Mouse (Mus musculus): ENCODE results near the gene Btbd9. TPM values are rescaled to one million over a fixed set of nuclear protein-coding genes. Genes with fewer than 3 reads are reported as not detected.

Gene Btbd9
- polyA plus RNA-seq, 1 experiment from 2014 or later: 59.7 TPM

DNA sequence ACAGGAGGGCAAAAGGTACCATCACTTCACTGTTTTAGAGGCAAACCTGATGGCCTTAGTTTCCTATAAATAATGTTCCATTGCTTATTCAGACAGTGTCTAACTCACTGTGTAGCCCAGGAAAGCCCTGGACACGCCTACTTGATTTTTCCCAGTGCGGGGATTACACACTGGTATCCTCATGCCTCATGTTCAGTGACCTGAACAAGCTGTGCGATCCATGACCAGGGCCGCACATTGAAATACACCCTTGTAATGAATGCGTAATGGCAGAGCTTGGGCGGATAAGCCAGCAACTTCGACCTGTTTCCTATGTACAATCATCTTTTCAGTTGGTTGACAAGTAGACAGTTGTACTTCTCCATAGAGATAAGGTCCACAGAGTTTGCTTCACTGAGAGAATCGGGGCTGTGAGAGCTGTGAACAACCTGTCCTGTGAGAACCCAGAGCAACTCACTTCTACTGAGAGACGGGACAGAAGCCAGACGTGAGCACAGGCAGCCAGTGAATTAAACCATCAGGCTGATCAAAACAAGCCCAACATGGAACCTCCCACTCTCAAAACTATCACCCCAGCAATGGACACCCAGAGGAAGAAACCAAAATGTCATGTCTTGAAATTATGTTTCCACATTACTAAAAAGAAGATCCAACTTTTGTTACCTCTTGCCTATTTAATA, 145.2 kb downstream of the Btbd9 start:
- Histone ChIP-seq H3K9me3 (ENCODE audit: control insufficient read depth, low read length) (no peaks in the 10 kb centered on the region), H3K36me3 (ENCODE audit: control insufficient read depth, insufficient read depth, low read length) (no peaks in the 10 kb centered on the region), H3K27me3 (ENCODE audit: control insufficient read depth, insufficient read depth, low read length) (no peaks in the 10 kb centered on the region), H3K4me1 (ENCODE audit: control insufficient read depth, insufficient read depth, low read length) (peaks cover 8% of the 10 kb centered on the region; the same call in 1 of the 2 replicates), H3K9ac (ENCODE audit: low read length) (no peak overlapping the region), H3K27ac (ENCODE audit: low read depth, low read length) (no peak overlapping the region), H3K4me2 (no peak overlapping the region), H3K4me3 (ENCODE audit: low read depth, low read length) (no peak overlapping the region)
- 75% methylated on average over 10 of the region's 10 CpGs for WGBS
- no peak for ATAC-seq (ENCODE audit: low FRiP score)
- DNase-seq (ENCODE audit: low spot score, missing footprints): no peak

DNA sequence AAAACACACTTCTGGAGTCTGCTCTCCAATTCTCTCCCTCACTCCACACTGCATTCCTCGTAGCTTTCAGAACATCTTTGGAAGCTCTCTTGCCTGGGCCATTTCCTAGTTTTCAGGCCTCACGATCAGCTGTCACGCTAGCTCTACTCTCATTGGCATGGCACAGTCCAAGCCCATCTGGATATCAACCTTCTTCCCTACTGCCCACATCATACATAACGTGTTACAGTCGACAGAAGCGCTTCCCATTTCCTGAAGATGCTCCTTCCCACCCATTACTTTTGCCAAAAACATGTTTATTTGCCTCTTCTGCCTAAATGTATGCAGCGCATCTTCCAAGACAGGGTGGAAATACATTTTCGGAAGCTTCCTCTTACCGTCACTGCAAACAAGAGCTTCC, 147.6 kb downstream of the Btbd9 start:
- Histone ChIP-seq H3K4me1 (ENCODE audit: control insufficient read depth, insufficient read depth, low read length) (peaks cover 9% of the 10 kb centered on the region; the same call in 1 of the 2 replicates), H3K27me3 (ENCODE audit: control insufficient read depth, insufficient read depth, low read length) (no peaks in the 10 kb centered on the region), H3K36me3 (ENCODE audit: control insufficient read depth, insufficient read depth, low read length) (no peaks in the 10 kb centered on the region), H3K4me2 (no peak overlapping the region), H3K9ac (ENCODE audit: low read length) (no peak overlapping the region), H3K9me3 (ENCODE audit: control insufficient read depth, low read length) (no peaks in the 10 kb centered on the region), H3K4me3 (ENCODE audit: low read depth, low read length) (no peak overlapping the region), H3K27ac (ENCODE audit: low read depth, low read length) (no peak overlapping the region)
- DNase-seq (ENCODE audit: low spot score, missing footprints) (no peak), ATAC-seq (ENCODE audit: low FRiP score) (no peak)
- 94% methylated on average over 9 of the region's 9 CpGs for WGBS

DNA sequence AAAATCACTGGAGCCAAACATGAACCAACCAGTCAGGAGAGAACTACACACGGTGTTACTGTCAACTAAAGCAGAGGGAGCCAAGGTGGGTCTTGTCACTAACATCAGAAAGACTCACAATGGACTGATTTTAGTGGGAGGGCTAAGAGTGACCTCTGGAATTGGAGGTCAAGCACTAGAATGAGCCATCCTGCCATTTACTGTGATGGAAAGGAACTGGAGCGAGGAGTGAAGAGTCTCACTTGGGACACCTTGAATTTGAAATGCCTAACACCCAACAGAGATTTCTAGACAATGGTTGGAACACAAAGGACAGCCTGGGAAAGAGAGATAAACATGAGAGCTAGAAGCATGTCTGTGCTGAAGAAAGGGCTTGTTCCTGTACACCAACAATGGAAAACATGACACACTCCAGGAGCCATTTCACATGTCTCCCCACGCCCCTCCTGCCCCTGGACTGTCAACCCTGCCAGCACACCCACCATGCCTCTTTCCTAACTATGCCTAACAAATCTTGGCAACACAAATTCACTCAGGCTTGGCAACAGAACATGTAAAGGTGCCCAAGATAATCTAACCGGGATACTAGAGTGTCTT, 152.9 kb downstream of the Btbd9 start:
- Histone ChIP-seq H3K4me3 (ENCODE audit: low read depth, low read length) (no peak overlapping the region), H3K9ac (ENCODE audit: low read length) (no peak overlapping the region), H3K4me2 (no peak overlapping the region), H3K9me3 (ENCODE audit: control insufficient read depth, low read length) (no peaks in the 10 kb centered on the region), H3K4me1 (ENCODE audit: control insufficient read depth, insufficient read depth, low read length) (peaks cover 9% of the 10 kb centered on the region; the same call in 1 of the 2 replicates), H3K27ac (ENCODE audit: low read depth, low read length) (no peak overlapping the region), H3K36me3 (ENCODE audit: control insufficient read depth, insufficient read depth, low read length) (no peaks in the 10 kb centered on the region), H3K27me3 (ENCODE audit: control insufficient read depth, insufficient read depth, low read length) (no peaks in the 10 kb centered on the region)
- peak; percentile 54 for DNase-seq (ENCODE audit: low spot score, missing footprints)
- 65% methylated on average over 4 of the region's 4 CpGs for WGBS
- no peak for ATAC-seq (ENCODE audit: low FRiP score)

DNA sequence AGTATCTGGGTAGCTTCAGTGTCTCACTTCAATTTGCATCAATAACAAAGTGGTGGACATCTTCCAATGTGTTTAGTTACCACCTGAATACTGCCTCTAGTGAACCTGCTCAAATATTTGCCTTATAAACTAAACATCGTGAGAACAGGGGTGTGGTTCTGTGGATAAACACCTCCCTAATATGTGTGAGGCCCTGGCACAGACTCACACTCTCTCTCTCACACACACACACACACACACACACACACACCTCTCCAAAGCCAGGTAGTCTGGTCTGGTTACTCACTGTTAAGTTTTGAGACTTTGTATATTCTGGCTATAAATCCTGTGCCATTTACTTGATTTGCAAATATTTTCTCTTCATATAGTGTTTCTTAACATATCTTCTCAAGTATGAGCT, 154.0 kb downstream of the Btbd9 start:
- 94% methylated on average over 1 of the region's 1 CpGs for WGBS

DNA sequence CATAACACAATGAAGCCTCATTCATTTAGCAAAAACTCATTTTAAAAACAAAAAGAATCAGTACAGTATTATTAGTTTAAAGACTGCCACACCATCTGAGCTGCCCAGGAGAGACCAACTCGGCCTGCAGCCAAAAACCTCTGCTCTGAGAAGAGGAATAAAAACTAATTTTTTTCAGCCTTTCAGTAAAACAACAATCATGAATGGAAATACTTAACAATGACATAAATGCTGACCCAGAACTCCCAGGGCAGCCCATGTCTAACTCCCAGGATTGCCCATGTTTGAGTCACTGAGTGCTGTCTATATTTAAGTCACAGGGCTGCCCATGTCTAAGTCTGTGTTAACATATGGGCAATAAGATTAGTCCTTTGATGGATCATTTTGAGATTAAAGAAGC, 155.0 kb downstream of the Btbd9 start:
- Histone ChIP-seq H3K9ac (ENCODE audit: low read length) (no peak overlapping the region), H3K36me3 (ENCODE audit: control insufficient read depth, insufficient read depth, low read length) (no peaks in the 10 kb centered on the region), H3K4me2 (no peak overlapping the region), H3K9me3 (ENCODE audit: control insufficient read depth, low read length) (no peaks in the 10 kb centered on the region), H3K27ac (ENCODE audit: low read depth, low read length) (no peak overlapping the region), H3K4me1 (ENCODE audit: control insufficient read depth, insufficient read depth, low read length) (peaks cover 7% of the 10 kb centered on the region; the same call in 1 of the 2 replicates), H3K27me3 (ENCODE audit: control insufficient read depth, insufficient read depth, low read length) (no peaks in the 10 kb centered on the region), H3K4me3 (ENCODE audit: low read depth, low read length) (no peak overlapping the region)
- WGBS: 87% methylated on average over 1 of the region's 1 CpGs
- DNase-seq (ENCODE audit: low spot score, missing footprints) (no peak), ATAC-seq (ENCODE audit: low FRiP score) (no peak)

More for the DNA sequence above, 154.0 kb downstream of the Btbd9 start:
- Histone ChIP-seq H3K4me1 (ENCODE audit: control insufficient read depth, insufficient read depth, low read length) (peaks cover 9% of the 10 kb centered on the region; the same call in 1 of the 2 replicates), H3K9ac (ENCODE audit: low read length) (no peak overlapping the region), H3K9me3 (ENCODE audit: control insufficient read depth, low read length) (no peaks in the 10 kb centered on the region), H3K27me3 (ENCODE audit: control insufficient read depth, insufficient read depth, low read length) (no peaks in the 10 kb centered on the region), H3K4me2 (no peak overlapping the region), H3K4me3 (ENCODE audit: low read depth, low read length) (no peak overlapping the region), H3K36me3 (ENCODE audit: control insufficient read depth, insufficient read depth, low read length) (no peaks in the 10 kb centered on the region), H3K27ac (ENCODE audit: low read depth, low read length) (no peak overlapping the region)
- ATAC-seq (ENCODE audit: low FRiP score) (no peak), DNase-seq (ENCODE audit: low spot score, missing footprints) (no peak)

DNA sequence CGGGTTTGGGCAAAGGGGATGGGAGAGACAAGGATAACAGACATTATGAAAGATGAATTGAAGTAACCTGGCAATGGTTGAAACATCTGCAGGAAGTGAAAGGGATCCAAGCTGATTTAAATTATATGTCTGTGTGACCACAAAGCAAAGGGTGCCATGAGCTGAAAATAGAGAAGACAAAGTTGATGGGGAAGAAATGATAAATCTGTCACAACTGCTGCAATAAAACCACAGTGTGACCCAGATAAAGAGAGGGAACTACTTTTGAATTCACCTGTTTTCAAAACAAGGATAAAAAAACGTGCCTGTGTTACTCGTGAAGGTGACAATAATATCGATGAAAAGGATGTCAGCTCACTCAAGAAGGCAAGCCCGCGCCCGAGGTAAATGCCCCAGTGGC, 156.8 kb downstream of the Btbd9 start:
- no peaks in the 10 kb centered on the region for H3K9me3 ChIP-seq (ENCODE audit: control insufficient read depth, low read length)
- no peak for ATAC-seq (ENCODE audit: low FRiP score)
- DNase-seq (ENCODE audit: low spot score, missing footprints): no peak
- no peaks in the 10 kb centered on the region for H3K36me3 ChIP-seq (ENCODE audit: control insufficient read depth, insufficient read depth, low read length)
- 86% methylated on average over 7 of the region's 7 CpGs for whole genome bisulfite sequencing
- no peak overlapping the region for H3K4me3 ChIP-seq (ENCODE audit: low read depth, low read length)
- H3K9ac ChIP-seq (ENCODE audit: low read length): no peak overlapping the region
- no peaks in the 10 kb centered on the region for H3K4me1 ChIP-seq (ENCODE audit: control insufficient read depth, insufficient read depth, low read length)
- H3K27ac ChIP-seq (ENCODE audit: low read depth, low read length): no peak overlapping the region
- H3K27me3 ChIP-seq (ENCODE audit: control insufficient read depth, insufficient read depth, low read length): no peaks in the 10 kb centered on the region
- H3K4me2 ChIP-seq: no peak overlapping the region

DNA sequence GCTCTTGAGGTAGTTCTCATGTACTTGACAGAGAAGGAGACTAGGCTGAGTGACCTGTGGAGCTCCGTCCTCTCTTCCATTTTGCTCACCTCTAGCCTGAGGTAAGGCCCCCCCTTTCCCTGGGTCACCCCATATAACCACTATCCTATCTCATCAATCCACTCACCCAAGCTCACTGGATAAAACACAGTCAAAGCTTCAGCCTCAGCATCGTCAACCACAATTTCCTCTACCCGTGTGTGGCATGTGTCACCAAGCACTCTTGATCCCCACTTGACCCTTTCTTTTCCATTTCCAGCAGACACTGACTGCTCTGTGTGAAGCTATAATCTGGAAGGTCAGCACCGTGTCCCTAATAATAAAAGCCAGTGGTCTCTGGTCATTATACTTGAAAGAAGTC, 157.8 kb downstream of the Btbd9 start:
- Histone ChIP-seq H3K4me1 (ENCODE audit: control insufficient read depth, insufficient read depth, low read length) (no peaks in the 10 kb centered on the region), H3K4me3 (ENCODE audit: low read depth, low read length) (no peak overlapping the region), H3K4me2 (no peak overlapping the region), H3K9ac (ENCODE audit: low read length) (no peak overlapping the region), H3K27ac (ENCODE audit: low read depth, low read length) (no peak overlapping the region), H3K36me3 (ENCODE audit: control insufficient read depth, insufficient read depth, low read length) (no peaks in the 10 kb centered on the region), H3K27me3 (ENCODE audit: control insufficient read depth, insufficient read depth, low read length) (no peaks in the 10 kb centered on the region), H3K9me3 (ENCODE audit: control insufficient read depth, low read length) (no peaks in the 10 kb centered on the region)
- ATAC-seq (ENCODE audit: low FRiP score) (no peak), DNase-seq (ENCODE audit: low spot score, missing footprints) (no peak)
- WGBS: 72% methylated on average over 4 of the region's 4 CpGs

DNA sequence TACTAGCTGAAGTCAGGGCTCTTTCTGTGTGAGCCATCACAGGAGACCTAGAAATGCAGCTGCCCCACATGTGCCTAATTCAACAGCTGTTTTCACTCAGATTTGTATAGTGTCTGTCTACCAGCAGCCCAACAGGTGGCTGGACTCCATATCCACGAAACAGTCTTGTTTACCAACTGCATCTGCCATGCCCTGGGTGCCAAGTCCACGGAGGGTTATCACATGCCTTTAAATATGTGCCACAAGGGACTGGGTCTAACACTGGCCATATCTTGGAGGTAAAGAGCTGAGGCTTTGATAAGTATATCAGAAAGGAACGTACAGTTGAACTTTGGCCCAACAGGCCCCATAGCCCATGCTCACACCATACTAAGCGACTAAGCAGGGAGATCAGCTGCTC, 159.2 kb downstream of the Btbd9 start:
- DNase-seq (ENCODE audit: low spot score, missing footprints): no peak
- ATAC-seq (ENCODE audit: low FRiP score): no peak
- 91% methylated on average over 4 of the region's 4 CpGs for WGBS
- Histone ChIP-seq H3K4me2 (no peak overlapping the region), H3K4me3 (ENCODE audit: low read depth, low read length) (no peak overlapping the region), H3K9me3 (ENCODE audit: control insufficient read depth, low read length) (no peaks in the 10 kb centered on the region), H3K9ac (ENCODE audit: low read length) (no peak overlapping the region), H3K36me3 (ENCODE audit: control insufficient read depth, insufficient read depth, low read length) (no peaks in the 10 kb centered on the region), H3K4me1 (ENCODE audit: control insufficient read depth, insufficient read depth, low read length) (no peaks in the 10 kb centered on the region), H3K27ac (ENCODE audit: low read depth, low read length) (no peak overlapping the region), H3K27me3 (ENCODE audit: control insufficient read depth, insufficient read depth, low read length) (no peaks in the 10 kb centered on the region)

DNA sequence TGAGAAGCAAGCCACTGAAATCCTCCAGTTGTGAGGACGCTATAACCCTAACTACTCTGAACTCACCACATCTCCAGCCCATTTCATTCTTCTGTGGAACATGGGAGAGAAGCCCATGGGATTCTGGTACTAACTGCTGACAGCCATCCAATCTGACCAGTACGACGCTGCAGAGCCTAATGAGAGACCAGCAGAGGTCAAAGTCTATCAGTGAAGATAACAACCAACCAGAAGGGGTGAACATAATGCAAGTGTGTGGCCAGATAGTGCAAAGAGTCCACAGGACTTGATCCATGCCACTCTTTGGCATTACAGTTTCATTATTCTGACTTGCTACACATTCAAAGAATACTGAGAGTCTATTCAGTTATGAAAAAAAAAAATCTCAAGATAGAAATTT, 160.6 kb downstream of the Btbd9 start:
- ATAC-seq (ENCODE audit: low FRiP score): no peak
- 86% methylated on average over 3 of the region's 3 CpGs for WGBS

More for the DNA sequence above, 160.6 kb downstream of the Btbd9 start:
- Histone ChIP-seq H3K4me3 (ENCODE audit: low read depth, low read length) (no peak overlapping the region), H3K4me2 (no peak overlapping the region), H3K27me3 (ENCODE audit: control insufficient read depth, insufficient read depth, low read length) (no peaks in the 10 kb centered on the region), H3K9me3 (ENCODE audit: control insufficient read depth, low read length) (no peaks in the 10 kb centered on the region), H3K36me3 (ENCODE audit: control insufficient read depth, insufficient read depth, low read length) (no peaks in the 10 kb centered on the region), H3K9ac (ENCODE audit: low read length) (no peak overlapping the region), H3K4me1 (ENCODE audit: control insufficient read depth, insufficient read depth, low read length) (no peaks in the 10 kb centered on the region), H3K27ac (ENCODE audit: low read depth, low read length) (no peak overlapping the region)
- no peak for DNase-seq (ENCODE audit: low spot score, missing footprints)

Data from midbrain, embryonic 11.5 days (tissue).